Mouse (Mus musculus): ENCODE data around the gene Nfkb1. TPM values are rescaled to one million over a fixed set of nuclear protein-coding genes. Genes with fewer than 3 reads are reported as not detected.

The Nfkb1 gene
- total RNA-seq, 2 experiments from 2014 or later: 36.9 to 37.9 TPM

- DNase-seq: no peak
- intact Hi-C loops (cut with DNase I): no loop called here
These were observed 88.6 kb downstream of the Nfkb1 start for GRCm38 (mm10) chr3:135602731-135603130.

- no peak for DNase-seq
- intact Hi-C loops (cut with DNase I): no loop called here
These were observed 93.0 kb downstream of the Nfkb1 start for GRCm38 (mm10) chr3:135598355-135598754.

- intact Hi-C loops (cut with DNase I): no loop called here
- DNase-seq: no peak
These were observed 94.3 kb downstream of the Nfkb1 start for GRCm38 (mm10) chr3:135597014-135597413.

GRCm38 (mm10) chr3:135594238-135594917 is 97.0 kb downstream of the Nfkb1 start:
- intact Hi-C loops (cut with DNase I): no loop called here
- DNase-seq: no peak

DNA sequence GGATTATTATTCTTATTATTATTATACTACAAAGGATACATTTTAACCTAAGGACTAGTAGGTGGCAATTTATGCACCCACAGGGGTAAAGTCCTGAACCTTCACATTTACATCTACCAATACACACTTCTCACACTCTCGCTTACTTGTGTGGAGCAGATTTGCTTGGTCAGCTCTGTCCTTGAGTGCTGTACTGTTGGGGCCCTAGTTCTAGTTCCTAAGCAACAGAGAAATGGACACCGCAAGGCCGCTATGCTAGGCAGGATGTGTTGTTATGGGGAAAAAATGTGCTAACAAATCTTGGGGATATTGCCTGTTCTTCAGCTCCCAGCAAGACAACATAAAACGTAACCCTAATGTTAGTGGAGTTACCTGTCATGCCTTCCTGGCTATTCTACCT is 99.3 kb downstream of the Nfkb1 start:
- DNase-seq: no peak
- intact Hi-C loops (cut with DNase I): no loop called here

- intact Hi-C loops (cut with DNase I): no loop called here
- no peak for DNase-seq
These were observed 100.0 kb downstream of the Nfkb1 start for GRCm38 (mm10) chr3:135591376-135591775.

- no peak for DNase-seq
- intact Hi-C loops (cut with DNase I): no loop called here
These were observed 100.9 kb downstream of the Nfkb1 start for GRCm38 (mm10) chr3:135590471-135590870.

GRCm38 (mm10) chr3:135586471-135586880 is 104.9 kb downstream of the Nfkb1 start:
- no peak for DNase-seq
- intact Hi-C loops (cut with DNase I): no loop called here

GRCm38 (mm10) chr3:135586060-135586459 is 105.3 kb downstream of the Nfkb1 start:
- intact Hi-C loops (cut with DNase I): no loop called here
- no peak for DNase-seq

GRCm38 (mm10) chr3:135585482-135585881 is 105.9 kb downstream of the Nfkb1 start:
- intact Hi-C loops (cut with DNase I): no loop called here
- no peak for DNase-seq

GRCm38 (mm10) chr3:135582246-135582645 is 109.1 kb downstream of the Nfkb1 start:
- intact Hi-C loops (cut with DNase I): loop anchor here (1.0 to 5.0 kb wide), 3 partner anchors 130 to 290 kb away; no protein-coding TSS in a partner anchor

GRCm38 (mm10) chr3:135581606-135582117 is 109.7 kb downstream of the Nfkb1 start:
- intact Hi-C loops (cut with DNase I): loop anchor here (1.0 to 5.0 kb wide), 3 partner anchors 129 to 289 kb away; no protein-coding TSS in a partner anchor
- DNase-seq: peak in 1 of 2 experiments; percentile 35

More at GRCm38 (mm10) chr3:135582246-135582645, 109.1 kb downstream of the Nfkb1 start:
- no peak for DNase-seq

GRCm38 (mm10) chr3:135580439-135581275 is 110.7 kb downstream of the Nfkb1 start:
- DNase-seq: no peak
- intact Hi-C loops (cut with DNase I): loop anchor here (5.0 kb wide), 2 partner anchors 128 to 288 kb away; no protein-coding TSS in a partner anchor

- intact Hi-C loops (cut with DNase I): no loop called here
- no peak for DNase-seq
These were observed 112.2 kb downstream of the Nfkb1 start for GRCm38 (mm10) chr3:135579179-135579578.

DNA sequence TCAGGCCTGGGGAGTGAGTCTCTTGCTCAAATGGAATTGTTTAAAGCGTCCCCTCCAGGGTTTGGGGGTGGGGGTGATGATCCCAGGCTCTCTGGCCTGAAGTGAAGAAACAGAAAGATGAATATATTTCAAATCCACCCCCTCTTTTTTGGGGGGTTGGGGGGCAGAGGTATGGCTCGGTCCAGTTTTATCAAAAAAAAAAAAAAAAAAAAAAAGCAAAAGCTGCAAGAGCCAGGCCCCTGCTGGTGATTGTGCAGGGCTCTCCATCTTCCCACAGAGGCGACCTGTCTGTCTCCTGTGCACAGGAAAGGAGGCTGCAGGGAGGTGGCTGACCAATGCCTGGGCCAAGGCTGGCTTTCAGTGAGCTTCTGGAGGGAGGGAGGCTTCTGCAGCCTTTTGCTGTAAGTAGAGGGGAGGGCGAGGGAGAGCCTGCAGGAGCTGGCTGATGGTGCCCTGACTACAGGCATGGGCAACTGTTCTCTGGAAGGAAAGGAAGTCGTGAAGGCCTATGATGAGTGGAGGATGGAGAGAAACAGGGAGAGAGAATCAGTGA is 112.7 kb downstream of the Nfkb1 start:
- intact Hi-C loops (cut with DNase I): no loop called here
- DNase-seq: no peak

DNA sequence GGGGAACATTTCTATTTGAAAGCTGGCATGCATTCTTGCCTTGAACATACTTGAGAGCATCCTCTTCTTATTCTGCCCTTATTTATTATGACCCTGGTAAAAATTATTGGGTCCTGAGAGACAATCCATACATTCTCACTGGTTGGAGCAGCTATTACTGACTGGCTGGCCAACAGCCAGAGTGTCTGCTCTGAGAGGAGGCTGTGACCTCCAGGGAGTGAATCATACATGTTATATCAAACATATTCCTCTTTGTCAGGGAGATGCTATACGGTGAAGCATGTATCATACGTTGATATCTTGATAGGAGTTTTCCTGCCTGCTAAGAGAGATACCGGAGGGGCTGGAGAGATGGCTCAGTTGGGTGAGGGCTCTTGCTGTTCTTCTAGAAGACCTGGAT is 116.2 kb downstream of the Nfkb1 start:
- intact Hi-C loops (cut with DNase I): no loop called here
- DNase-seq: no peak

- intact Hi-C loops (cut with DNase I): no loop called here
- DNase-seq: no peak
These were observed 118.3 kb downstream of the Nfkb1 start for GRCm38 (mm10) chr3:135573051-135573450.

- no peak for DNase-seq
- intact Hi-C loops (cut with DNase I): no loop called here
These were observed 119.8 kb downstream of the Nfkb1 start for GRCm38 (mm10) chr3:135571540-135571939.

DNA sequence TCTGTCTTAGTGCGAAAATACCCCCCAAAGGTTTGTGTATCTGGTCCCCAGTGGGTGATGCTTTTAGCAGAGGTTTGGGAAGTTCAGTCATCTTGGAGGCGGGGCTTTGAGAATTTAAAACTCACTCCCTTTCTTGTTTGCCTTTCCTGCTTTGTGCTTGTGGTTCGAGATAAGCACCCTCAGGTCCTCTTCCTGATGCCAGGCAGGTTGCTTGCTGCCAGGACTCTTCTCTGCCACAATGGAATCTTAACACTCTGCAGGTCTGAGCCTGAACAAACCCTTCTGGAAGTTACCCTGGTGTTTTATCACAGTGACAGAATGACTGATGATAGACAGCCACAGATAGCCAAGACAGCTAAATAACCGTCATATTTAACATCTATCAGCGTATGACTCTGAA is 122.7 kb downstream of the Nfkb1 start:
- intact Hi-C loops (cut with DNase I): no loop called here

DNA sequence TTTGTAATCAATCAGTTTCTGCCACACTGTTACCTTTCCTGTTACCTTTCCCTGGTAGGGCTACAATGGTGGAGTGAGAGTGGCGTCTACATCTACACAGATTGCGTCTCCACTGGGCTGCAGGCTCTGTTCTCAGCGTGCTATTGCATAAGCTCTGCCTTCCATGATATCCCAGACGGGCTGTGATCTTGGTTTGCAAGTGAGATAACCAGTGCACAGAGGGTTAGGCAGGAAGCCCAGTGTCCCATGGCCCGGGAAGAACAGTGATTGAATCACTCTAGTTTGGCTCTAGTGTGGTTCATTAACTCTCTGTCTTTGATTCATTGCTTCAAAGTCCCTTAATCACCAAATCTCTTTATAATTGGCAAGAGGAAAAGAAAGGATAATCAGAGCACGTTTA is 123.5 kb downstream of the Nfkb1 start:
- DNase-seq: peak; percentile 55 to 57
- intact Hi-C loops (cut with DNase I): no loop called here

More for the DNA sequence above, 122.7 kb downstream of the Nfkb1 start:
- DNase-seq: no peak

- intact Hi-C loops (cut with DNase I): no loop called here
- no peak for DNase-seq
These were observed 126.0 kb downstream of the Nfkb1 start for GRCm38 (mm10) chr3:135565306-135565705.

Measured in heart, postnatal 36 days (tissue).